Mouse (Mus musculus): Measurements from ENCODE around the gene Anp32e.

DNA sequence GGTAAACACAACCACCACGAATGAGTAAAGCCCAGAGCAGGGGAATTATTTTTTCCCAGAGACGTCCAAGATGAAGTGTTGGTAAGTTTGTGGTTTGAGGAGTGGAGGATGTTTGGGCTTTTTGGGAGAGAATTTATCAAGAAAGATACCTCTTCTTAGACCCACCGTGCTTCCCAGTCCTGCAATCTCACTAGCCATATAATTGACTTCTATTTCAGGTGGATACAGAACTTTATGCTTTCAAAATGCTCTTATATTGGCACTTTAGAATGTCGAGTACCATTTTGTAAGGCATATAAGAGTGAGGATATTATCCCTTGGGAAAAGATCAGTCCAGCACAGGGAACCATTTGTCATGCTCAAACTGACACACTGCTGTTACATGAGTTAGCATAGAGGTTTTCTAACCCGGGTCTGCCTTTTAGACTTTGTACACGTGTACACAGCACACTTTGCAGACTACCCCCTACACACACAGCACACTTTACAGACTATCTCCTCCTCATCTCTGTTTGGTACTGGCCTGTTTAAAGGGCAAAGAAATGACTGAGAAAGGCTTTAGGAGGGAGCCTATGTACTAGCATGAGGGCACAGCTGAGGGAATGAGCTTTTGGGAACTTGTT lies 67.5 kb downstream of the Anp32e start:
- TF ChIP-seq CTCF (IDR thresholded peaks at IDR 0.05) (no peak), EP300 (IDR thresholded peaks at IDR 0.05) (no peak)

Measured in lung, postnatal 0 days (tissue).